Mouse (Mus musculus) lung, postnatal 0 days (tissue): Measurements from ENCODE around the gene Arhgap27. TPM values are rescaled to one million over a fixed set of nuclear protein-coding genes. Genes with fewer than 3 reads are reported as not detected.
A peak's percentile ranks its signal among the peaks of the same experiment; 100 is the strongest.

Experiments used
- ATAC-seq: fragments of 200-750 bp; cut with Nextera tagmentation; 2 replicates; pipeline ENCODE4 v1.8.0; 2017; ENCODE audit warnings: moderate library complexity
- DNase-seq: peaks from one replicate; pipeline ENCODE4 v3.0.0-alpha.2; 2016; ENCODE audit warnings: low spot score
- H3K27ac ChIP-seq: fragments of 300-500 bp; sonication (generic); 2 replicates; pipeline ENCODE4 v1.5.1; 2014; ENCODE audit warnings: antibody characterized with exemption, mild to moderate bottlenecking, low read length, mixed read lengths
- H3K27me3 ChIP-seq: fragments of 300-500 bp; sonication (generic); replicated peaks from 2 replicates; pipeline ENCODE4 v1.6.1; 2014; ENCODE audit warnings: low read length, mixed read lengths; ENCODE audit not compliant: insufficient read depth
- H3K36me3 ChIP-seq: fragments of 300-500 bp; sonication (generic); 2 replicates; pipeline ENCODE4 v1.6.1; 2014; ENCODE audit warnings: low read length, mixed read lengths; ENCODE audit not compliant: insufficient read depth
- H3K4me1 ChIP-seq: fragments of 300-500 bp; sonication (generic); 2 replicates; pipeline ENCODE4 v1.6.1; 2014; ENCODE audit warnings: antibody characterized with exemption, low read depth, low read length, mixed read lengths; ENCODE audit not compliant: insufficient read depth
- H3K4me2 ChIP-seq: fragments of 300-500 bp; sonication (generic); replicated peaks from 2 replicates; pipeline ENCODE4 v1.6.1; 2014; ENCODE audit warnings: low read depth, mild to moderate bottlenecking, low read length, moderate library complexity, mixed read lengths
- H3K4me3 ChIP-seq: fragments of 300-500 bp; sonication (generic); 2 replicates; pipeline ENCODE4 v1.5.1; 2014; ENCODE audit warnings: low read depth, low read length
- H3K9ac ChIP-seq: fragments of 300-500 bp; sonication (generic); replicated peaks from 2 replicates; pipeline ENCODE4 v1.6.1; 2014; ENCODE audit warnings: low read depth, mild to moderate bottlenecking
- H3K9me3 ChIP-seq: fragments of 300-500 bp; sonication (generic); 2 replicates; pipeline ENCODE4 v1.6.1; 2016; ENCODE audit warnings: low read length, mixed read lengths
- CTCF ChIP-seq: IDR thresholded peaks from 2 replicates; pipeline ENCODE4 v1.5.1; 2016; ENCODE audit warnings: antibody characterized with exemption, mild to moderate bottlenecking
- EP300 ChIP-seq: IDR thresholded peaks from 2 replicates; pipeline ENCODE4 v1.6.1; 2016; ENCODE audit warnings: antibody characterized with exemption, mild to moderate bottlenecking, control low read depth
- whole genome bisulfite sequencing: fragments of 180-500 bp; shearing (Covaris S2); extraction: QIAGEN DNeasy Blood & Tissue Kit; methylation state at CpG from one replicate; pipeline ENCODE4 v1.1.7; 2014; 5-methylcytosine and 5-hydroxymethylcytosine counted together
- polyA plus RNA-seq: library from polyadenylated mRNA; unstranded; fragments of >200 nt; fragmentation: Nextera tagmentation; extraction: Ambion mirVana; gene quantifications from 2 replicates; pipeline ENCODE4 v1.2.1, GENCODE M21; 2015

The Arhgap27 gene
- polyA plus RNA-seq, 1 experiment from 2014 or later: 20.0 TPM

DNA sequence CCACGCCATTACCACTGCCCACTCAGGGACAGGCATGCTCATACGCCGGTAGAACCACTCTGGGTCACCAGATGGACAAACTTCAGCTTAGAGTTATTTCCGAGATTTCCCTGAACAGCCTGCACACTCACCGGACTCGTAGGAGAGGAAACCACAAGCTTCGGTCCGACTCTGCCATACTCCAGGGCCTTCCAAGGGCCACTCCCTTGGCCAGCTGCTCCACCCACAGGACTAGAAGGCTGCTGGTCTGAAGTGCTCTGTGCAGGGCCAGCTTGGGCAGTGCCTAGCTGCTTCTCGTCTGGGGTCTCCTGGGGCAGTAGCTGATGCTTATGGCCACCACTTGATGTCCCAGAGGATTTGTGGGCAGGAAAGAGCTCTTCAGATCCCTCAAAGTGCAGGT lies 23.3 kb upstream of the Arhgap27 start:
- H3K27me3 ChIP-seq: no peaks in the 10 kb centered on the region
- H3K4me1 ChIP-seq: peaks cover 15% of the 10 kb centered on the region
- no peaks in the 10 kb centered on the region for H3K9me3 ChIP-seq
- peak overlapping the region; percentile 17; the same call in 1 of the 2 replicates for H3K4me2 ChIP-seq
- peak overlapping the region; percentile 65 for H3K27ac ChIP-seq
- no peaks in the 10 kb centered on the region for H3K36me3 ChIP-seq
- ATAC-seq (peak; percentile 79), DNase-seq (peak; percentile 80)
- WGBS: 53% methylated on average over 9 of the region's 9 CpGs
- H3K9ac ChIP-seq: no peak overlapping the region
- H3K4me3 ChIP-seq: no peak overlapping the region
- no peak; the same call in 1 of the 2 replicates for TF ChIP-seq EP300
- 0 out of 2 replicates have a peak, but pooled peaks have one; percentile 11 for TF ChIP-seq CTCF

DNA sequence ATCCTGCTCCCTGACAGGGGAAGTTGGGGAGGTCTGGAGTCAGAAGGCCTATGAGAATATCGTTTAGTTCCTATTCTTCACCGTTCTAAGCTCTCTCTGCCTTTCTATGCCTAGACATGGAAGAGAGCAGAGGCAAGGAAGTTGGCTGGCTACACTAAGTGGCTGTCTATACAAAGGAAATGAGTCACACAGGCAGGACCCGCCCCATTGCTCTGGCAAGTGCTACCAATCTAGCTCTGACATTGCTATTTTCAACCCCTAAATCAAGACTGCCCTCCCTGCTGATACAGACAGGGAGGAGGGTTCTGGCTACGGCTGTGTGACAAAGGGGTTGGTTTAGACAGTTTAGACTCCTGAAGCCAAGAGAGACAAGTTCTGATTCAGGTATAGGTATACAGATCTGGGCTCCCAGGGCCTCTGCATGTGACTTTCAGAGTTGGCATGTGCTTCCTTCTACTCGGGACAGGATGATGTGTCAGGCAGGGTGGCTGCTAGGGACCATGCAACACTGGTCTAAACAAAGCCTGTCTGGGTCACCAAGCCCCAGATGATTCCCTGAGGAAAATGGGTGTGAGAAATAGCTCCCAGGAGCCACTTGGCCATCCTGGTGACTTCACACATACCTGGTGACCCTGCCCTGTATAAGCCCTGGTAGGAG lies 18.6 kb upstream of the Arhgap27 start:
- Histone ChIP-seq H3K4me2 (no peak overlapping the region), H3K4me1 (peaks cover 17% of the 10 kb centered on the region), H3K27me3 (no peaks in the 10 kb centered on the region), H3K9ac (no peak overlapping the region), H3K36me3 (0 out of 2 replicates have a peak, but pooled peaks cover 4% of the 10 kb centered on the region), H3K9me3 (no peaks in the 10 kb centered on the region), H3K27ac (peak overlapping the region; percentile 90), H3K4me3 (no peak overlapping the region)
- TF ChIP-seq CTCF (no peak), EP300 (peak; percentile 68)
- DNase-seq (peak; percentile 96), ATAC-seq (peak; percentile 90)
- 16% methylated on average over 5 of the region's 5 CpGs for WGBS

DNA sequence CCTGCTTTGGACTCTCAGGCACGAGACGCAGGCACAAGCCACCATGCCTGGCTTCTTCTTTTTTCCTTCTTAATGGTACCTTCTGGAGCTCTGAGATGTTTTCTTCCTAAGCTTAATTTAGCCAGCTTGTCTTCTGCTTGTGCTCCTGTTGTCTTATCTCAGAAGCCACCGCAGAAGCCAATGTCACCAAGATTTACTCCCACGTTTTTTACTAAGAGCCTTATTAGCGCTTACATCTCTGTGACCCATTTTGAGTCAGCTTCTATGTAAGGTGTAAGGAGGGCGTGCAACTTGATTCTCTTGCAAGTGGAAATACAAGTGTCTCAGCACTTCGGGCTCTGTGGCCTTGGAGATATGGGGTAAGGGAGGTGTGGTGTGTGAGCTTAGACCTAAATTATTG lies 18.0 kb upstream of the Arhgap27 start:
- Histone ChIP-seq H3K9ac (no peak overlapping the region), H3K9me3 (no peaks in the 10 kb centered on the region), H3K27ac (peak overlapping the region; percentile 90), H3K27me3 (no peaks in the 10 kb centered on the region), H3K36me3 (0 out of 2 replicates have a peak, but pooled peaks cover 4% of the 10 kb centered on the region), H3K4me3 (no peak overlapping the region), H3K4me2 (no peak overlapping the region), H3K4me1 (peaks cover 17% of the 10 kb centered on the region)
- TF ChIP-seq CTCF: no peak
- TF ChIP-seq EP300: no peak
- WGBS: 71% methylated on average over 7 of the region's 7 CpGs
- DNase-seq (no peak), ATAC-seq (peak; percentile 4)

DNA sequence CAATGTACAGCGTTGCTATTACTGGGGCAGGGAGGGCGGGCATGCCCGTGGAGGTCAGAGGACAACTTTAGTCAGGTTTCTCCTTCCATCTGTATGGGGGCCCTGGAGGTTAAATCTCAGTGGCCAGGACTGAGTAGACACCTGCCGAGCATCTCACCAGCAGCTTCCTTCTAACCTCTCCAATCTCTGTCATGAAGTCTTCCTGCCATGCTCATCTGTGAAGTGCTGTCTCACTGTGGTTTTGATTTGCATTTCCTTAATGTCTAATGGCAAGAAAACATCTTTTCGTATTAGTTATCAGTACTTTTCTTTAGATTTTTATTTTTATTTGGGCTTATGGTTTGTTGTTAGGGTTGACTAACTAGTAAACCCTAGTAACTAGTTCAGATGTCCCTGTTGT lies 17.0 kb upstream of the Arhgap27 start:
- Histone ChIP-seq H3K36me3 (0 out of 2 replicates have a peak, but pooled peaks cover 4% of the 10 kb centered on the region), H3K4me3 (no peak overlapping the region), H3K4me2 (no peak overlapping the region), H3K9me3 (no peaks in the 10 kb centered on the region), H3K4me1 (peaks cover 17% of the 10 kb centered on the region), H3K9ac (no peak overlapping the region), H3K27ac (no peak overlapping the region), H3K27me3 (no peaks in the 10 kb centered on the region)
- WGBS: 79% methylated on average over 5 of the region's 5 CpGs
- DNase-seq: no peak
- TF ChIP-seq CTCF (no peak), EP300 (no peak)
- no peak for ATAC-seq

DNA sequence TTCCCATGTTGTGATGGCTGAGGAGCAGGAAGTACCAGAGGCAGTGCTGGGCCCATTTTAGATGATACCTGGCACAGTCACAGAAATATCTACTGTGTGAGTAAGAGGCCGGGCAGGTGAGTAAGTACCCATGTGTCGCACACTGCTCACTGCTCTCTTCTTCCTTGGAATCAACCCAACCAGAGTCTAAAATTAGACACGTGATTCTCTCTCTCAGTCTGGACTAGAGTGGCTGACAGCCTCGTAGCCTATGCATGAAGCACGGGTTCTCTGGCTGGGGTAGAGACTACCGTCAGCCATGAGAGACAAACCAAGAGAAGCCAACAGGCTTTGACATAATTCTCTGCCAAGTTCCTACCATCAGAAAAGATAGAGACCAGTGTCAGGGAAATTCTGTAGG lies 14.8 kb upstream of the Arhgap27 start:
- Histone ChIP-seq H3K9me3 (no peaks in the 10 kb centered on the region), H3K4me2 (no peak overlapping the region), H3K4me1 (peaks cover 20% of the 10 kb centered on the region), H3K36me3 (peaks cover 10% of the 10 kb centered on the region; the same call in 1 of the 2 replicates), H3K27ac (peak overlapping the region; percentile 20; the same call in 1 of the 2 replicates), H3K4me3 (no peak overlapping the region), H3K27me3 (no peaks in the 10 kb centered on the region), H3K9ac (no peak overlapping the region)
- TF ChIP-seq EP300 (0 out of 2 replicates have a peak, but pooled peaks have one; percentile 20), CTCF (no peak)
- WGBS: 54% methylated on average over 6 of the region's 6 CpGs
- DNase-seq: peak; percentile 63
- peak; percentile 18 for ATAC-seq

DNA sequence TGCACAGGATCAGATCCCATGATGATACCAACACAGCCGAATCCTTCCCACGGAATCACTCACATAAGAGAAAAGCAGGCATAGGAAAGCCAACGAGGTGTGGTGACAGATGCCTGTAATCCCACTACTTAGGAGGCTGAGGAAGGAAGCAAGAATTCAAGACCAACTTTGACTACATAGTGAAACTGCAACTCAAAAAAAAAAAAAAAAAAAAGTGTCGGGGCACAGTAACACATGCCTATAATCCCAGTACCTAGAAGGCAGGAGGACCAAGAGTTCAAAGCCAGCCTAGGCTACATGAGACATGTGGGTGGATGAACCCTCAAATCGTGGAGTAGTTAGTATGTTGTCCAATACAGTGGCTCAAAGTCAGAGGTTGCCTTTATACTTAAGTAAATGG lies 12.3 kb upstream of the Arhgap27 start:
- peaks cover 12% of the 10 kb centered on the region; the same call in 1 of the 2 replicates for H3K36me3 ChIP-seq
- no peak overlapping the region for H3K4me2 ChIP-seq
- no peaks in the 10 kb centered on the region for H3K27me3 ChIP-seq
- peaks cover 3% of the 10 kb centered on the region; the same call in 1 of the 2 replicates for H3K4me1 ChIP-seq
- no peak overlapping the region for H3K9ac ChIP-seq
- ATAC-seq (no peak), DNase-seq (no peak)
- no peaks in the 10 kb centered on the region for H3K9me3 ChIP-seq
- TF ChIP-seq CTCF: no peak
- no peak for TF ChIP-seq EP300
- no peak overlapping the region for H3K4me3 ChIP-seq
- H3K27ac ChIP-seq: 0 out of 2 replicates have a peak overlapping the region, but pooled peaks have one; percentile 33
- 72% methylated on average over 5 of the region's 5 CpGs for WGBS
